Mouse (Mus musculus): ENCODE measurements around the gene Plbd1. TPM values are rescaled to one million over a fixed set of nuclear protein-coding genes. Genes with fewer than 3 reads are reported as not detected.
A peak's percentile ranks its signal among the peaks of the same experiment; 100 is the strongest.

Plbd1 gene
- polyA plus RNA-seq, 1 experiment from 2014 or later, result 16.6 TPM

DNA sequence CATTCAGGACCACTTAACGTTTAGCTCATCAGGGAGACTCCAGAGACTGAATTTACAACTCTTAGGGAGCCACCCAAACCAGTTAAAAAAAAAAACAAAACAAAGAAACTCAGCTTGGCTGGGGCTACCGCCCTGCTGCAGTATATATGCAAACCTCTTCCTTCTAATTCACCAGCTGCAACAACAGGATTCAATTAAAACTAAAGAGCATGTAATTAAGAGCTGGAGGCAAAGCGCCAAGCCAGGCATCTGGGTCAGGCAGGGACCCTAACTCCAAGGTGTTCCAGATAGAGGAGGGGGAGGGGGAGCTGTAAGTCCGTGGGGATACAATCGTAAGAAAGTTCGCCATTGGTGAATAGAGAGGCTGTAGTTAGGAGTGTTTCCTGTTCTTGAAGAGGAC is 15.5 kb downstream of the Plbd1 start:
- no peak for ATAC-seq
- no peaks in the 10 kb centered on the region for H3K9me3 ChIP-seq
- no peak overlapping the region for H3K27ac ChIP-seq
- 52% methylated on average over 6 of the region's 6 CpGs for WGBS
- H3K27me3 ChIP-seq (replicated peaks), result no peaks in the 10 kb centered on the region
- H3K4me1 ChIP-seq (replicated peaks), result no peaks in the 10 kb centered on the region
- no peak overlapping the region for H3K4me2 ChIP-seq (replicated peaks)
- no peak overlapping the region for H3K9ac ChIP-seq
- no peak overlapping the region for H3K4me3 ChIP-seq (replicated peaks)
- no peaks in the 10 kb centered on the region for H3K36me3 ChIP-seq

GRCm38 (mm10) chr6:136645754-136646153 is 16.0 kb downstream of the Plbd1 start:
- Histone ChIP-seq H3K36me3 (no peaks in the 10 kb centered on the region), H3K4me3 (replicated peaks) (no peak overlapping the region), H3K4me1 (replicated peaks) (no peaks in the 10 kb centered on the region), H3K4me2 (replicated peaks) (no peak overlapping the region), H3K27me3 (replicated peaks) (no peaks in the 10 kb centered on the region), H3K9me3 (no peaks in the 10 kb centered on the region), H3K9ac (no peak overlapping the region), H3K27ac (no peak overlapping the region)
- no peak for ATAC-seq
- WGBS, result 63% methylated on average over 9 of the region's 9 CpGs

GRCm38 (mm10) chr6:136644171-136644570 is 17.6 kb downstream of the Plbd1 start:
- ATAC-seq, result no peak
- Histone ChIP-seq H3K4me3 (replicated peaks) (no peak overlapping the region), H3K9ac (no peak overlapping the region), H3K9me3 (no peaks in the 10 kb centered on the region), H3K4me1 (replicated peaks) (no peaks in the 10 kb centered on the region), H3K27me3 (replicated peaks) (no peaks in the 10 kb centered on the region), H3K36me3 (no peaks in the 10 kb centered on the region), H3K27ac (no peak overlapping the region), H3K4me2 (replicated peaks) (no peak overlapping the region)
- 90% methylated on average over 2 of the region's 2 CpGs for WGBS

DNA sequence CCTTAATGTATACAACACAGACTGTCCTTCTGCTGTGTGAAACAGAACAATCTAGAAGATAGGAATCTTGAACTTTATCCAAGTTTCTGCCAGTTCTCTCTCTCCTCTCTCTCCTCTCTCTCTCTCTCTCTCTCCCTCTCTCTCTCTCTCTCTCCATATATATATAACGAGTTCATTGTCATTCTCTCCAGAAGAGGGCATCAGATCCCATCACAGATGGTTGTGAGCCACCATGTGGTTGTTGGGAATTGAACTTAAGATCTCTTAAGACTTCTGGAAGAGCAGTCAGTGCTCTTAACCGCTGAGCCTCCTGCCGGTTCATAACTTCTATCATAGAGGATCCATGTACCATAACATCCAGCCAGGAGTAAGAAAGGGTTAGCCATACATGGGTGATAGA is 26.7 kb downstream of the Plbd1 start:
- no peak overlapping the region for H3K4me3 ChIP-seq (replicated peaks)
- no peaks in the 10 kb centered on the region for H3K9me3 ChIP-seq
- H3K36me3 ChIP-seq, result no peaks in the 10 kb centered on the region
- no peak overlapping the region for H3K4me2 ChIP-seq (replicated peaks)
- H3K27ac ChIP-seq, result no peak overlapping the region
- no peak for ATAC-seq
- no peaks in the 10 kb centered on the region for H3K4me1 ChIP-seq (replicated peaks)
- no peaks in the 10 kb centered on the region for H3K27me3 ChIP-seq (replicated peaks)
- 68% methylated on average over 3 of the region's 3 CpGs for whole genome bisulfite sequencing
- H3K9ac ChIP-seq, result no peak overlapping the region

GRCm38 (mm10) chr6:136633719-136634118 is 28.0 kb downstream of the Plbd1 start:
- Histone ChIP-seq H3K27me3 (replicated peaks) (no peaks in the 10 kb centered on the region), H3K9me3 (no peaks in the 10 kb centered on the region), H3K4me2 (replicated peaks) (no peak overlapping the region), H3K9ac (no peak overlapping the region), H3K4me1 (replicated peaks) (no peaks in the 10 kb centered on the region), H3K4me3 (replicated peaks) (no peak overlapping the region), H3K27ac (no peak overlapping the region), H3K36me3 (no peaks in the 10 kb centered on the region)
- no peak for ATAC-seq
- 49% methylated on average over 6 of the region's 6 CpGs for WGBS

DNA sequence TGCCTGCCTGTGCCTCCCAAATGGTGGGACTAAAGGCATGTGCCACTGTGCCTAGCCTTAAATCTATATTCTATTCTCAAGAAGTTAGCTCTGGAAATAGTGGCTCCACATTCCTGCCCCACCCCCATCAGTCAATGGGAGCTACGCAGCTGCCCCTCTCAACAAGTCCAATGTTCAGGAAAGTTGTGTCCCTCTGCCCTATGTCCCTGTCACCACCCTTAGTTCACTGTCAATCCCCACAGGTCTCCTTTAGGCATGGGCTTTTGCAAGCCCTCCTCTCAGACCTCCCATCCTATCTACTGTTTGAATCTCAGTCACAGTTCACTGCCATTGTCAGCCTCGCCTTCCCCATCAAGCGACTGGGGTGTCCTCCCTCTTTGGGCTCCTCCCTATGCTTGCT is 28.6 kb downstream of the Plbd1 start:
- Histone ChIP-seq H3K9me3 (no peaks in the 10 kb centered on the region), H3K36me3 (no peaks in the 10 kb centered on the region), H3K4me1 (replicated peaks) (no peaks in the 10 kb centered on the region), H3K27me3 (replicated peaks) (no peaks in the 10 kb centered on the region), H3K27ac (no peak overlapping the region), H3K9ac (no peak overlapping the region), H3K4me3 (replicated peaks) (no peak overlapping the region), H3K4me2 (replicated peaks) (no peak overlapping the region)
- ATAC-seq, result no peak
- WGBS, result 83% methylated on average over 3 of the region's 3 CpGs

DNA sequence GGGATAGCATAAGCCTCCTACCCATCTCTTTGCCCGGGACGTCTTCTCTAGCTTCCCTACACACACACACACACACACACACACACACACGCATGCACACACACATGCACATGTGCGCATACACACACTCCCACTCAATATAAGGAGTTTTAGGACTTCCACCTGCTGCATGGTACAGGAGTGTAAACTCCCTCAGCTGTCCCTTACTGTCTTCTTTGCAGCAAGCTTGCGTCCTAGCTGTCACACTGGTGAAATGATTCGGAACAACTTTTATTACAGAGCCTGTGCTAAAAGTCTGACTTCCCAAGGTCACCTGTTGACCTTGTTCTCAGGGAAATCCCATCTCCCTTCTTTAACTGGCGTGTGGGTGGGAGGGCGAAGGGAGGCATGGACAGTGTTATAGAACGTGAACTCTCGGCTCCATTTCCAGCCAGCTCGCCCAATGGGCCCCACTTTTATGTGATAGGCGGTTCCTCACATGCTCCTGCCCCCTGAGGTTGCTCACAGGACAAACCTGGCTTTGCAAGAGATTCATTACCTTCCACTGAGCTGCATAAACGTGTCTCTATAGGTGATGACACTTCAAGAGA is 29.7 kb downstream of the Plbd1 start:
- H3K27me3 ChIP-seq (replicated peaks), result no peaks in the 10 kb centered on the region

GRCm38 (mm10) chr6:136631519-136631918 is 30.2 kb downstream of the Plbd1 start:
- Histone ChIP-seq H3K9ac (no peak overlapping the region), H3K36me3 (no peaks in the 10 kb centered on the region), H3K4me1 (replicated peaks) (no peaks in the 10 kb centered on the region), H3K9me3 (no peaks in the 10 kb centered on the region), H3K4me2 (replicated peaks) (no peak overlapping the region), H3K27ac (no peak overlapping the region), H3K4me3 (replicated peaks) (no peak overlapping the region), H3K27me3 (replicated peaks) (no peaks in the 10 kb centered on the region)
- WGBS, result 71% methylated on average over 8 of the region's 8 CpGs
- ATAC-seq, result no peak

More for the DNA sequence above, 29.7 kb downstream of the Plbd1 start:
- WGBS, result 74% methylated on average over 13 of the region's 13 CpGs
- Histone ChIP-seq H3K27ac (no peak overlapping the region), H3K9me3 (no peaks in the 10 kb centered on the region), H3K36me3 (no peaks in the 10 kb centered on the region), H3K9ac (no peak overlapping the region), H3K4me2 (replicated peaks) (no peak overlapping the region), H3K4me3 (replicated peaks) (no peak overlapping the region), H3K4me1 (replicated peaks) (no peaks in the 10 kb centered on the region)
- no peak for ATAC-seq

DNA sequence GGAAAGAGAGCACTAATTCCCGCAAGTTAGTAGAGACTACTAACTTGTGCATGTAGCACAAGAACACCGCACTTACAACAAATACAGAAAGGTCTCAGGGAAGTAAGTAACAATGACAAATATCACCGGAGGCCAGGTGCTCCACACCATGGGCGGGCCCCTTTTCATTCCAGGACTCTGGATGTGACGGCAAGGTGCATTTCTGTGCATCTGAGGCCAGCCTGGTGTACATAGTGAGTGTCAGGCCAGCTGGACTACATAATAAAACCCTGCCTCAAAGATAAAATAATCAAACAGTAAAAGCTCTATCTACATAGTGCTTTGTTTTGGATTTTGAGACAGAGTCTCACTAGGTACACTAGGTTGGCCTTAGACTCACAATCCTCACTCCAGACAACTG is 32.1 kb downstream of the Plbd1 start:
- no peaks in the 10 kb centered on the region for H3K9me3 ChIP-seq
- H3K36me3 ChIP-seq, result no peaks in the 10 kb centered on the region
- H3K4me3 ChIP-seq (replicated peaks), result no peak overlapping the region
- WGBS, result 76% methylated on average over 5 of the region's 5 CpGs
- no peak overlapping the region for H3K27ac ChIP-seq
- H3K4me2 ChIP-seq (replicated peaks), result no peak overlapping the region
- 0 out of 2 replicates have a peak, but pooled peaks cover 3% of the 10 kb centered on the region for H3K4me1 ChIP-seq (replicated peaks)
- ATAC-seq, result peak; percentile 72
- no peak overlapping the region for H3K9ac ChIP-seq
- no peaks in the 10 kb centered on the region for H3K27me3 ChIP-seq (replicated peaks)

- 89% methylated on average over 12 of the region's 12 CpGs for WGBS
- 0 out of 2 replicates have a peak, but pooled peaks cover 3% of the 10 kb centered on the region for H3K4me1 ChIP-seq (replicated peaks)
- no peak overlapping the region for H3K27ac ChIP-seq
- no peak overlapping the region for H3K9ac ChIP-seq
- H3K9me3 ChIP-seq, result no peaks in the 10 kb centered on the region
- no peak overlapping the region for H3K4me2 ChIP-seq (replicated peaks)
- no peaks in the 10 kb centered on the region for H3K36me3 ChIP-seq
- no peak overlapping the region for H3K4me3 ChIP-seq (replicated peaks)
- ATAC-seq, result no peak
- H3K27me3 ChIP-seq (replicated peaks), result no peaks in the 10 kb centered on the region
Observed at GRCm38 (mm10) chr6:136625421-136625820, 36.3 kb downstream of the Plbd1 start.

DNA sequence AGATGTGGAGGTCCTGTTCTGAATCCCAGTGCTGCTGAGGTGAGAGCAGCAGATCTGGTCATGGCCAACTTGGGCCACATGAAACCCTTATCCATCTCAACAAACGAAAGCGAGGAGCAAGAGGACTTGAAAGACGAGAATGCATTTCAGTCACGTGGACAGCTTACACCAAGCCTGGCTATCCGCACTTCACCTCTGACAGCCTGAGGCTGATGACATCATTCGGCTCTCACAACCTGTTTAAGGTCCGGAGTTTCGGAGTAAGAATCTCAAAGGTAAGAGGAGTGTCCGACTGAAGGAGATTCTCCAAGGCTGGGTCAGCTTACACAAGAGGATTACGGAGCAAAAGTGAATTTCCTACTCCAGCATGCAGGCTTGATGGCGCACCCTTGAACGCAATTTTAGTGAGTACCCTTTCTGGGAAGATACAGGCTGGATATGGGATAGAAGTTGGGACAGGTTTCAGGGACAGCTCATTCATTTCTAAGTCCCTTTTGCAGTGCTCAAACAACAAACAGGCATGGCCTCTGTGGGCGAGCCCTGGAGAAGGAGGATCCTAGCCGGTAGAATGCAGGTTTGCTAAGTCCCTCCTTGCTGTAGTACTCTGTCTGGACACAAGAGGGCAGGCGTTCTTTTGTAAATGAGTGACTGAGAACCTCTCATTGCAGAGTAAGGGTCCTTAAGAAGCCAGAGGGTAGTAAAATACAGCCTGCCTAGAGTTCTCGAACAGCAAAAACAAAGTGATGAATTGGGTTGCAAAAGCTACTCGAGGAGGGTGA is 41.2 kb downstream of the Plbd1 start:
- Histone ChIP-seq H3K27me3 (replicated peaks) (no peaks in the 10 kb centered on the region), H3K4me3 (replicated peaks) (no peak overlapping the region), H3K4me1 (replicated peaks) (0 out of 2 replicates have a peak, but pooled peaks cover 3% of the 10 kb centered on the region), H3K27ac (no peak overlapping the region), H3K9ac (no peak overlapping the region), H3K4me2 (replicated peaks) (peak overlapping the region; percentile 20; the same call in 1 of the 2 replicates), H3K9me3 (no peaks in the 10 kb centered on the region), H3K36me3 (no peaks in the 10 kb centered on the region)
- ATAC-seq, result peak; percentile 60
- WGBS, result 44% methylated on average over 17 of the region's 17 CpGs

DNA sequence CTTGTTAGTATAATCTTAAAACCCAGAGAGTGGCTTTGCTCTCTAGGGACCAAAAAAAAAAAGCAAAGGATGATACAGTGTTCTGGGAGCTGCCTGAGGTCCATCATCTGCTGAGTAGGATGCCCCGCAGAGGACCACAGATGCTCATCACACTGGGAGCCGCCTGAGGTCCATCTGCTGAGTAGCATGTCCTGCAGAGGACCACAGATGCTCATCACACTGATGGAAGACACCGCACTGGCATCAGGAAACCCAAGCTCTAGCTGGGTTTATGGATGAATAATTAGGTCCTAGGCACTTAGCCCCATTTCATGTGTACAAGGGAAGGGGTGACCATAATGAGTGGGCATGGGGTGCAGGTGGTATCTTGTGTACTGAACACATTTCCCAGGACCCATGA is 47.6 kb downstream of the Plbd1 start:
- no peak overlapping the region for H3K9ac ChIP-seq
- H3K27ac ChIP-seq, result no peak overlapping the region
- H3K4me3 ChIP-seq (replicated peaks), result no peak overlapping the region
- no peak overlapping the region for H3K4me2 ChIP-seq (replicated peaks)
- ATAC-seq, result no peak
- peaks cover 7% of the 10 kb centered on the region; the same call in 1 of the 2 replicates for H3K36me3 ChIP-seq
- no peaks in the 10 kb centered on the region for H3K27me3 ChIP-seq (replicated peaks)
- WGBS, result 95% methylated on average over 3 of the region's 3 CpGs
- no peaks in the 10 kb centered on the region for H3K4me1 ChIP-seq (replicated peaks)
- no peaks in the 10 kb centered on the region for H3K9me3 ChIP-seq

DNA sequence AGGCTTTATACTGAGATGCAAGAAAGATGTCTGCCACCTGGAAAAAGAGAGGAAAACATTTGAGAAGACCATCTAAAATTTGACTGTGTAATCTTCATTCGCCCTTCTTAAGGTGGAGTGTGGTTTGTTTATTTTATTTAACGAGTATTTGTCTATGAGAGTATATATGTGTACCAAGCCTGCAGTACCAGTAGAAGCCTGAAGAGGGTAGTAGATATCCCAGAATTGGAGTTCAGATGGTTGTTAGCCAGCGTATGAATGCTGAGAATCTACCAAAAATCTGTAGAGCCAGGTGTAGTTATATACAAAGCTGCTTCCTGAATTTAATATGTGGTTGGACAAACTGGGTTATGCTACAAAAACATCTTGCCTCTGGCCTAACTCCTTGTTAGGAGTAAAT is 49.4 kb downstream of the Plbd1 start:
- no peaks in the 10 kb centered on the region for H3K27me3 ChIP-seq (replicated peaks)
- no peak for ATAC-seq
- no peak overlapping the region for H3K9ac ChIP-seq
- H3K9me3 ChIP-seq, result no peaks in the 10 kb centered on the region
- 91% methylated on average over 3 of the region's 3 CpGs for WGBS
- H3K4me1 ChIP-seq (replicated peaks), result no peaks in the 10 kb centered on the region
- no peak overlapping the region for H3K27ac ChIP-seq
- no peak overlapping the region for H3K4me2 ChIP-seq (replicated peaks)
- no peak overlapping the region for H3K4me3 ChIP-seq (replicated peaks)
- peaks cover 18% of the 10 kb centered on the region for H3K36me3 ChIP-seq
